In the genomic region with DNA sequence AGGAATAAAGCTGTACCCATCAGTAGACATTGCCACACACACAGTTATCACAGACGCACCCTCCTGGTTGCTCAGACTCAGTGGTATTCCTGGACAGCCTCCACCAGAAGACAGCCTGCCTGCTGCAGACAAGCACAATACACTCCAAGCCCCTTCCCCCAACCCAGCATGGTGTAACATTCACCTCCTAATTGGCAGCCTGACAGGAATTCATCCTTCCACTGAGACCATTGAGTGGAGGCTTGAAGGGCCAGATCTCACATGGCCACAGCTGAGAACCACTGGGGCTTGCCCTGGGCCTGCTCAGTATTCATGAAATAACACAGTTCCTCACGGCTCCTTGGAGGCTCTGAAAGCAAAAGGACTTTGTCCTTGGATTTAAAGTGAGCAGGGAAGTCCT, we compare ENCODE assay signal across 15 mouse cellular contexts.
DNase-seq lines count a peak whose midpoint lies in the region; ATAC-seq lines count a peak whose summit lies in the region.
"Had no signal": no experiment of that assay in that cellular context is flagged by ENCODE, and none has a peak within 500 bp of the region (broad histone marks: within the 10 kb centered on the region; RNA-seq: fewer than 3 reads in every experiment).

No protein-coding gene starts in this region.

- peak; percentile 13 for DNase-seq in neural tube, embryonic 11.5 days (ENCODE audit: low spot score)
- DNase-seq in neural tube, embryonic 10.5 days (ENCODE audit: extremely low spot score, low spot score) = no peak
- DNase-seq in hindbrain, embryonic 11.5 days (ENCODE audit: low spot score) = peak; percentile 20
- DNase-seq in urinary bladder, postnatal 14 days (ENCODE audit: low spot score) = no peak
- no peak for DNase-seq in layer of hippocampus, postnatal 14 days (ENCODE audit: low spot score in 2 of 2)
- DNase-seq in adrenal gland, adult 18-20 months (ENCODE audit: low spot score in 2 of 2) = no peak
- no peak for DNase-seq in frontal cortex, postnatal 10 days (ENCODE audit: low spot score in 2 of 2)
- DNase-seq: adrenal gland, postnatal 14 days; heart, postnatal 36 days; kidney, adult 18-20 months; liver, embryonic 13.5 days; right cerebral cortex, postnatal 25 days; thymus, adult 2 months had no signal

- no peaks in the 10 kb centered on the region for H3K9me3 ChIP-seq in neural tube, embryonic 11.5 days (ENCODE audit: control insufficient read depth, low read length)
- H3K9me3 ChIP-seq in hindbrain, embryonic 11.5 days (ENCODE audit: control insufficient read depth, low read length) = no peaks in the 10 kb centered on the region
- no peaks in the 10 kb centered on the region for H3K9me3 ChIP-seq in midbrain, embryonic 12.5 days
- H3K9me3 ChIP-seq: liver, embryonic 13.5 days had no signal

- no peak overlapping the region for H3K9ac ChIP-seq in neural tube, embryonic 11.5 days (ENCODE audit: low read length)
- H3K9ac ChIP-seq in hindbrain, embryonic 11.5 days (ENCODE audit: low read depth, low read length) = no peak overlapping the region
- H3K9ac ChIP-seq in midbrain, embryonic 12.5 days (replicated peaks) = no peak overlapping the region
- H3K9ac ChIP-seq: liver, embryonic 13.5 days had no signal

- no peaks in the 10 kb centered on the region for H3K36me3 ChIP-seq in neural tube, embryonic 11.5 days (ENCODE audit: control insufficient read depth, insufficient read depth, low read length)
- H3K36me3 ChIP-seq in hindbrain, embryonic 11.5 days (ENCODE audit: control insufficient read depth, insufficient read depth, low read length) = no peaks in the 10 kb centered on the region
- no peaks in the 10 kb centered on the region for H3K36me3 ChIP-seq in midbrain, embryonic 12.5 days
- H3K36me3 ChIP-seq: heart, embryonic 10.5 days; liver, embryonic 13.5 days had no signal

- no peaks in the 10 kb centered on the region for H3K4me1 ChIP-seq in neural tube, embryonic 11.5 days (ENCODE audit: control insufficient read depth, insufficient read depth, low read length)
- no peaks in the 10 kb centered on the region for H3K4me1 ChIP-seq in hindbrain, embryonic 11.5 days (replicated peaks; ENCODE audit: control insufficient read depth, insufficient read depth, low read length)
- peaks cover 11% of the 10 kb centered on the region for H3K4me1 ChIP-seq in midbrain, embryonic 12.5 days
- H3K4me1 ChIP-seq: heart, embryonic 10.5 days; liver, embryonic 13.5 days had no signal

- ATAC-seq in neural tube, embryonic 11.5 days (ENCODE audit: insufficient read depth, low FRiP score, low TSS enrichment) = no peak
- ATAC-seq in hindbrain, embryonic 11.5 days (ENCODE audit: low FRiP score) = peak; percentile 60; the same call in 1 of the 2 replicates
- peak; percentile 75 for ATAC-seq in midbrain, embryonic 12.5 days (ENCODE audit: low FRiP score, low read depth)

- no peak overlapping the region for H3K4me2 ChIP-seq in neural tube, embryonic 11.5 days (ENCODE audit: low read depth)
- H3K4me2 ChIP-seq in hindbrain, embryonic 11.5 days (replicated peaks; ENCODE audit: low read depth, low read length) = no peak overlapping the region
- H3K4me2 ChIP-seq in midbrain, embryonic 12.5 days (replicated peaks) = no peak overlapping the region
- H3K4me2 ChIP-seq: liver, embryonic 13.5 days had no signal

- H3K27me3 ChIP-seq in neural tube, embryonic 11.5 days (ENCODE audit: control insufficient read depth, insufficient read depth, low read length) = no peaks in the 10 kb centered on the region
- no peaks in the 10 kb centered on the region for H3K27me3 ChIP-seq in hindbrain, embryonic 11.5 days (ENCODE audit: control insufficient read depth, insufficient read depth, low read length)
- H3K27me3 ChIP-seq in midbrain, embryonic 12.5 days = no peaks in the 10 kb centered on the region
- H3K27me3 ChIP-seq: liver, embryonic 13.5 days had no signal

- no peak overlapping the region for H3K27ac ChIP-seq in neural tube, embryonic 11.5 days (ENCODE audit: low read depth, low read length)
- peak overlapping the region; percentile 20; the same call in 1 of the 2 replicates for H3K27ac ChIP-seq in hindbrain, embryonic 11.5 days (ENCODE audit: low read depth, low read length)
- peak overlapping the region; percentile 32; the same call in 1 of the 2 replicates for H3K27ac ChIP-seq in midbrain, embryonic 12.5 days (replicated peaks)
- H3K27ac ChIP-seq: heart, embryonic 10.5 days; liver, embryonic 13.5 days had no signal

- 64% methylated on average over 2 of the region's 2 CpGs for WGBS in neural tube, embryonic 11.5 days
- 44% methylated on average over 2 of the region's 2 CpGs for WGBS in hindbrain, embryonic 11.5 days
- WGBS in midbrain, embryonic 12.5 days = 46% methylated on average over 2 of the region's 2 CpGs

- H3K4me3 ChIP-seq in neural tube, embryonic 11.5 days (ENCODE audit: low read depth, low read length) = no peak overlapping the region
- no peak overlapping the region for H3K4me3 ChIP-seq in hindbrain, embryonic 11.5 days (ENCODE audit: low read depth, low read length)
- H3K4me3 ChIP-seq in midbrain, embryonic 12.5 days = no peak overlapping the region
- H3K4me3 ChIP-seq: heart, embryonic 10.5 days; liver, embryonic 13.5 days had no signal

Comparison
In these comparisons a context has a peak if more than half of its experiments do, and no peak if none do; other contexts are left out.
1. DNase-seq: peak in neural tube, embryonic 11.5 days (single experiment) and hindbrain, embryonic 11.5 days (single experiment); none in neural tube, embryonic 10.5 days (single experiment), urinary bladder, postnatal 14 days (single experiment), layer of hippocampus, postnatal 14 days (0 of 2), adrenal gland, adult 18-20 months (0 of 2) and frontal cortex, postnatal 10 days (0 of 2).